Mouse (Mus musculus) lung, embryonic 14.5 days (tissue): ENCODE data around the gene Cdc42bpg. TPM values are rescaled to one million over a fixed set of nuclear protein-coding genes. Genes with fewer than 3 reads are reported as not detected.

Source experiments
- ATAC-seq: fragments of 200-750 bp; cut with Nextera tagmentation; 2 replicates; pipeline ENCODE4 v1.8.0; 2017; ENCODE audit warnings: mild to moderate bottlenecking, moderate TSS enrichment, moderate library complexity; ENCODE audit not compliant: insufficient read depth
- DNase-seq: peaks from one replicate; pipeline ENCODE4 v3.0.0-alpha.2; 2015
- H3K27ac ChIP-seq: fragments of 300-500 bp; sonication (generic); 2 replicates; pipeline ENCODE4 v1.5.1; 2014; ENCODE audit warnings: low read depth, mild to moderate bottlenecking, moderate library complexity
- H3K27me3 ChIP-seq: fragments of 300-500 bp; sonication (generic); 2 replicates; pipeline ENCODE4 v1.6.1; 2014; ENCODE audit warnings: low read length, control low read depth; ENCODE audit not compliant: insufficient read depth
- H3K36me3 ChIP-seq: fragments of 300-500 bp; sonication (generic); 2 replicates; pipeline ENCODE4 v1.6.1; 2014; ENCODE audit warnings: control low read depth; ENCODE audit not compliant: insufficient read depth
- H3K4me1 ChIP-seq: fragments of 300-500 bp; sonication (generic); 2 replicates; pipeline ENCODE4 v1.6.1; 2014; ENCODE audit warnings: antibody characterized with exemption, control low read depth; ENCODE audit not compliant: insufficient read depth
- H3K4me2 ChIP-seq: fragments of 300-500 bp; sonication (generic); 2 replicates; pipeline ENCODE4 v1.6.1; 2014; ENCODE audit warnings: mild to moderate bottlenecking
- H3K4me3 ChIP-seq: fragments of 300-500 bp; sonication (generic); 2 replicates; pipeline ENCODE4 v1.5.1; 2014; ENCODE audit warnings: low read depth, low read length
- H3K9ac ChIP-seq: fragments of 300-500 bp; sonication (generic); 2 replicates; pipeline ENCODE4 v1.6.1; 2014
- H3K9me3 ChIP-seq: fragments of 300-500 bp; sonication (generic); 2 replicates; pipeline ENCODE4 v1.6.1; 2016; ENCODE audit warnings: low read depth, low read length, control low read depth
- CTCF ChIP-seq: IDR thresholded peaks from 2 replicates; pipeline ENCODE4 v1.5.1; 2016; ENCODE audit warnings: antibody characterized with exemption, low read depth
- WGBS: fragments of 180-500 bp; shearing (Covaris S2); extraction: QIAGEN DNeasy Blood & Tissue Kit; methylation state at CpG from one replicate; pipeline ENCODE4 v1.1.7; 2014; 5-methylcytosine and 5-hydroxymethylcytosine counted together
- polyA plus RNA-seq: library from polyadenylated mRNA; unstranded; fragments of >200 nt; fragmentation: Nextera tagmentation; extraction: Ambion mirVana; gene quantifications from 2 replicates; pipeline ENCODE4 v1.2.1, GENCODE M21; 2014

Cdc42bpg gene
- polyA plus RNA-seq, 1 experiment from 2014 or later, result 0.82 TPM

GRCm38 (mm10) chr19:6276426-6277421, 29.5 kb upstream of the Cdc42bpg start, which contains the start of gene Ehd1:
Gene Ehd1 (plus strand): TSS chr19:6276725.
- Histone ChIP-seq H3K36me3 (peaks cover 23% of the 10 kb centered on the region), H3K9me3 (no peaks in the 10 kb centered on the region), H3K27ac (peak within 1 kb of the TSS; percentile 87), H3K9ac (peak within 1 kb of the TSS; percentile 81), H3K4me1 (peaks cover 11% of the 10 kb centered on the region; the same call in 1 of the 2 replicates), H3K4me3 (peak within 1 kb of the TSS; percentile 81), H3K27me3 (no peaks in the 10 kb centered on the region), H3K4me2 (peak within 1 kb of the TSS; percentile 97)
- TF ChIP-seq CTCF, result peak; percentile 51
- peak; percentile 99 for DNase-seq
- WGBS, result under 1% methylated on average over 102 of the region's 106 CpGs
- peak; percentile 93 for ATAC-seq

DNA sequence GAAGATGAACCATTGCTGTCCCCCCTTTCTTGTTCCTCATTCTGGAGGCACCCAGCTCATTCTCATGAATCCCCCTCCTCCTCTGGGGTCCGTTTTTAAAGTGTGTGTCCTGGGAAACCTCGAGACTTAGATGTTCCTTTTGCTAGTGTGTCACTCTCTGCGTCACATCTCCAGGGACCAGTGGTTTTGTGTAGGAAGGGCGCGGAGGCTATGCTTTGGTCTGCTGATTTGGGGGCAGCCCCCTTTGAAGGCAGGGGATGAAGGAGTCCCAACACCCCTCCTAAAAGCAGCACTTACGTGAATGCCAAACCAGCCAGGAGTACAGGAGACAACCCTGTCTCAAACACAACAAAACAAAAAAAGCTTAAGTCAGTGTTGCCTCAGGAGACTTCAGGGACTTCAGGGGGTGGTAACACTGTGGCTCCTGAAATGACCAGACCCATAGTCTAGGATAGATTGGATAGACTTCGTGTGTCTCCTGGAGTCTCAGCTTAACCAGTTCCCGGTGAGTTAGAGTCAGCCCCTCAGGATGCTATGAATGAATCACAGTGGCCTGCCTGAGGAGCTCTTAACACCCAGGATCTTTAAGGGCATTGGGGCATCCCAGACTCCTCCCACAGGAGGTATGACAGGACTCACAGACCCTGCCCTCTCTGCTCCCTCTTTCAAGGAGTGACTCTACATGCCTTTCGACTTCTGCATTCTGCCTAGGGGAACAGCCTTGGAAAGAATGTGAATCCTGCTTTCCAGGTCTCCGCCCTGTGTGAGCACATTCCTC, 28.4 kb upstream of the Cdc42bpg start:
- ATAC-seq, result peak; percentile 29; the same call in 1 of the 2 replicates
- peak; percentile 83 for DNase-seq
- Histone ChIP-seq H3K4me3 (peak overlapping the region; percentile 81), H3K9ac (peak overlapping the region; percentile 81), H3K4me2 (peak overlapping the region; percentile 97), H3K4me1 (peaks cover 11% of the 10 kb centered on the region; the same call in 1 of the 2 replicates), H3K36me3 (peaks cover 35% of the 10 kb centered on the region), H3K9me3 (no peaks in the 10 kb centered on the region), H3K27ac (peak overlapping the region; percentile 87), H3K27me3 (no peaks in the 10 kb centered on the region)
- 4% methylated on average over 10 of the region's 10 CpGs for WGBS
- no peak for TF ChIP-seq CTCF

DNA sequence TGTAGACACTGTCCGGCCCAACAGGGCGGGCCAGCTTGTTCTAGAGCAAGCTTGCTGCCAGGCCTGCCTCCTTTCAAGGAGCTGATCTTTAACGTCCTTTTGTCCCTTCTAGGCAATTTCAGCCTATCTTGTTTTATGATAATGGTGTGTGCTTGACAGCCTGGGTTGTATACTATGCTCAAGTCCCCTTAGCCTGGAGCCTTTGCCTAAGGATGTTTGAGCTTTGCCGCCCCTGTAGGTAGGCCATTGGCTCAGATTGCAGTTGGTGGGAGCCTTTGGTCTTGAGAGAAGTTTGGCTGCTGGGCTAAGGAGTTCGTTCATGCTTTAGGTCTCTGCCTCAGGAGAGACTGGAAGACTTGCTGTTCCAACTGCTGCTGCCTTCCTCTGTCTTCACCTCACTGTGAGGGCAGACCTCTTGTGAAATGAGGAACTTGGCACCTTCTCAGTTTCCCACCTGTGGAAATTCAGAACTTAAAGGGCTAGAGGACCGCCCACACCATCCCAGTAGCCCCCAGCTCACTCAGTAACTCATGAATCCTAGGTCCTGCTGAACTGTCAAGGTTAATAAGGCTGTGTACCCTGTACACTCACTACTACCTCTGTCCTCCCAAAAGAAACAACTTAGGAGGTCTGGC, 27.7 kb upstream of the Cdc42bpg start:
- DNase-seq (no peak), ATAC-seq (no peak)
- Histone ChIP-seq H3K36me3 (peaks cover 39% of the 10 kb centered on the region), H3K9ac (peak overlapping the region; percentile 81), H3K4me2 (peak overlapping the region; percentile 97), H3K27ac (peak overlapping the region; percentile 87), H3K4me3 (peak overlapping the region; percentile 81), H3K9me3 (no peaks in the 10 kb centered on the region), H3K4me1 (peaks cover 11% of the 10 kb centered on the region; the same call in 1 of the 2 replicates), H3K27me3 (no peaks in the 10 kb centered on the region)
- no peak for TF ChIP-seq CTCF
- WGBS, result 25% methylated on average over 6 of the region's 6 CpGs

GRCm38 (mm10) chr19:6279481-6280144, 26.6 kb upstream of the Cdc42bpg start:
- Histone ChIP-seq H3K9ac (0 out of 2 replicates have a peak overlapping the region, but pooled peaks have one; percentile 81), H3K4me1 (peaks cover 11% of the 10 kb centered on the region; the same call in 1 of the 2 replicates), H3K27ac (peak overlapping the region; percentile 38; the same call in 1 of the 2 replicates), H3K4me2 (peak overlapping the region; percentile 97), H3K27me3 (no peaks in the 10 kb centered on the region), H3K36me3 (peaks cover 47% of the 10 kb centered on the region), H3K4me3 (peak overlapping the region; percentile 81; the same call in 1 of the 2 replicates), H3K9me3 (no peaks in the 10 kb centered on the region)
- no peak for DNase-seq
- 87% methylated on average over 6 of the region's 6 CpGs for WGBS
- no peak for TF ChIP-seq CTCF
- ATAC-seq, result no peak

- no peak overlapping the region for H3K9ac ChIP-seq
- peaks cover 14% of the 10 kb centered on the region; the same call in 1 of the 2 replicates for H3K4me1 ChIP-seq
- peaks cover 57% of the 10 kb centered on the region for H3K36me3 ChIP-seq
- H3K4me3 ChIP-seq, result no peak overlapping the region
- no peaks in the 10 kb centered on the region for H3K27me3 ChIP-seq
- WGBS, result 85% methylated on average over 7 of the region's 7 CpGs
- H3K4me2 ChIP-seq, result no peak overlapping the region
- H3K27ac ChIP-seq, result no peak overlapping the region
- ATAC-seq, result no peak
- TF ChIP-seq CTCF, result no peak
- no peaks in the 10 kb centered on the region for H3K9me3 ChIP-seq
- DNase-seq, result no peak
Observed at GRCm38 (mm10) chr19:6280554-6280953, 25.7 kb upstream of the Cdc42bpg start.
